Mouse (Mus musculus): Measurements from ENCODE around the gene Scrg1. TPM values are rescaled to one million over a fixed set of nuclear protein-coding genes. Genes with fewer than 3 reads are reported as not detected.
"Not testable (repeated sequence)": the region's sequence is repeated elsewhere in the genome, so short reads cannot be mapped to it uniquely, and the experiment has no call there.

The Scrg1 gene
- polyA plus RNA-seq, 2 experiments = not detected

DNA sequence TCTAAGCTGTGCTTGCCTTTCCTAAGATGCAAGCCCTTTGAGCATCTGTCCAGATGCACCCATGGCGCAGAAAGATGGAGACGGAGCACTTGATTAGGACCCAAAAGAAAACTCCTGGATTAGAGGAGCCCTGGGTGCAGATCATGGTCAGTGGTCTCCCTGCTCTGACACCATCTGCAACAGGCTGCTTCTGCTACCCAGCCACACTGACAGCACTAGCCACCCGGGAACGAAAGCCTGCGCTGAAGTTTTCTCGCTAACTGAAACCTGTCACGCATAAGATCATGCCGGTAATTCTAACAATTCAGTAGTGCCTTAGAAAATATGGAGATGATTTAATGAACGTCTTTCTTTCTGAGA is 19.3 kb upstream of the Scrg1 start:
- Histone ChIP-seq H3K9ac (replicated peaks) (no peak overlapping the region), H3K4me2 (ENCODE audit: low read depth) (no peak overlapping the region), H3K9me3 (ENCODE audit: control insufficient read depth, low read length) (no peaks in the 10 kb centered on the region), H3K36me3 (replicated peaks; ENCODE audit: control insufficient read depth, insufficient read depth, low read depth) (no peaks in the 10 kb centered on the region), H3K27me3 (ENCODE audit: control insufficient read depth, insufficient read depth, low read length) (no peaks in the 10 kb centered on the region), H3K27ac (no peak overlapping the region), H3K4me1 (replicated peaks; ENCODE audit: control insufficient read depth in 2 of 2, insufficient read depth in 2 of 2, low read length in 1 of 2) (no peaks in the 10 kb centered on the region), H3K4me3 (ENCODE audit: insufficient read depth in 1 of 2, low read depth in 2 of 2, low read length in 2 of 2) (no peak overlapping the region)
- TF ChIP-seq CTCF (IDR thresholded peaks at IDR 0.05; ENCODE audit: low read depth) = no peak
- no peak for TF ChIP-seq EP300 (IDR thresholded peaks at IDR 0.05; ENCODE audit: low read depth)
- WGBS (ENCODE audit: insufficient replicate concordance) = 77% methylated on average over 9 of the region's 9 CpGs
- ATAC-seq (ENCODE audit: insufficient read depth) = no peak
- DNase-seq (ENCODE audit: low read depth in 3 of 3, low spot score in 3 of 3) = no peak

DNA sequence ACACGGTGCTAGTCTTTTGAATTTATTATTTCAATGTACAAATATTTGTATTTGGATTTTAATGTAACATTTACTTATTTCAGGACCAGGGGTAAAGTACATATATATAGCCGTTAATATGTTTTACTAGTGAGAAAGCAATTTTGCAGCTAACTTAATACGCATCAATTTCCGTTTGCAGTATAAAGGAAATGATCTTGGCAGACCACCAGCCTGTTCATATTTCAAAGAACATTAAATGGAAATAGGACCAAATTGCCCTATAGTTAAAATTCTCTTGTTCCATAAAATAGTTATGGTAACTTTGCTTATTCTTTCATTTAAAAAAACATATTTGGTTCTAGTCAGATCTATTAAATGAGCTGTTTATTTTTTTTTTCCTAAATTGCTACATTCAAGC is 14.6 kb upstream of the Scrg1 start:
- no peak overlapping the region for H3K4me2 ChIP-seq (ENCODE audit: low read depth)
- H3K4me3 ChIP-seq (ENCODE audit: insufficient read depth in 1 of 2, low read depth in 2 of 2, low read length in 2 of 2) = no peak overlapping the region
- H3K36me3 ChIP-seq (replicated peaks; ENCODE audit: control insufficient read depth, insufficient read depth, low read depth) = no peaks in the 10 kb centered on the region
- no peaks in the 10 kb centered on the region for H3K9me3 ChIP-seq (ENCODE audit: control insufficient read depth, low read length)
- 68% methylated on average over 4 of the region's 4 CpGs for WGBS (ENCODE audit: insufficient replicate concordance)
- no peak overlapping the region for H3K9ac ChIP-seq (replicated peaks)
- no peaks in the 10 kb centered on the region for H3K4me1 ChIP-seq (replicated peaks; ENCODE audit: control insufficient read depth in 2 of 2, insufficient read depth in 2 of 2, low read length in 1 of 2)
- no peak overlapping the region for H3K27ac ChIP-seq
- DNase-seq (ENCODE audit: low read depth in 3 of 3, low spot score in 3 of 3) = no peak
- H3K27me3 ChIP-seq (ENCODE audit: control insufficient read depth, insufficient read depth, low read length) = no peaks in the 10 kb centered on the region
- TF ChIP-seq CTCF (IDR thresholded peaks at IDR 0.05; ENCODE audit: low read depth) (no peak), EP300 (IDR thresholded peaks at IDR 0.05; ENCODE audit: low read depth) (no peak)
- ATAC-seq (ENCODE audit: insufficient read depth) = no peak

DNA sequence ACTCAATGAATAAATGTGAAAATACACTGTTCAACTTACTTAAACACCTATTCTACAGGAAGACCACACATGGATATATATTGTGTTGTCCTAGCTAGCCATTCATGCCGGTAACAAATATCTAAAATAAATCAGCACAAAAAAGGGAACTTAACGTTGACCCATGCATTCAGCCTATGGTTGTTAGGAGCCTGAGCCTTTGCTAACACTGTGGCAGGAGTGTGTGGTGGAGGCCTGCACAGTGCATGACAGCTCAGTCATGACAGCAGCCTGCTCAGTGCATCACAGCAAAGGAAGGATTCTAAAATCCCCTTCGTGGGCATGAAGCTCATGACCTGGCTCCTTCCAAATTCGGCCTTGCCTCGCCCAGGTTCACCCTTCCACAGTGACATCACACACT is 14.2 kb upstream of the Scrg1 start:
- no peaks in the 10 kb centered on the region for H3K27me3 ChIP-seq (ENCODE audit: control insufficient read depth, insufficient read depth, low read length)
- ATAC-seq (ENCODE audit: insufficient read depth) (no peak), DNase-seq (ENCODE audit: low read depth in 3 of 3, low spot score in 3 of 3) (no peak)
- H3K9ac ChIP-seq (replicated peaks) = no peak overlapping the region
- H3K4me3 ChIP-seq (ENCODE audit: insufficient read depth in 1 of 2, low read depth in 2 of 2, low read length in 2 of 2) = no peak overlapping the region
- WGBS (ENCODE audit: insufficient replicate concordance) = 48% methylated on average over 5 of the region's 5 CpGs
- H3K9me3 ChIP-seq (ENCODE audit: control insufficient read depth, low read length) = no peaks in the 10 kb centered on the region
- no peak overlapping the region for H3K4me2 ChIP-seq (ENCODE audit: low read depth)
- H3K4me1 ChIP-seq (replicated peaks; ENCODE audit: control insufficient read depth in 2 of 2, insufficient read depth in 2 of 2, low read length in 1 of 2) = no peaks in the 10 kb centered on the region
- TF ChIP-seq EP300 (IDR thresholded peaks at IDR 0.05; ENCODE audit: low read depth) (no peak), CTCF (IDR thresholded peaks at IDR 0.05; ENCODE audit: low read depth) (no peak)
- no peak overlapping the region for H3K27ac ChIP-seq
- H3K36me3 ChIP-seq (replicated peaks; ENCODE audit: control insufficient read depth, insufficient read depth, low read depth) = no peaks in the 10 kb centered on the region

DNA sequence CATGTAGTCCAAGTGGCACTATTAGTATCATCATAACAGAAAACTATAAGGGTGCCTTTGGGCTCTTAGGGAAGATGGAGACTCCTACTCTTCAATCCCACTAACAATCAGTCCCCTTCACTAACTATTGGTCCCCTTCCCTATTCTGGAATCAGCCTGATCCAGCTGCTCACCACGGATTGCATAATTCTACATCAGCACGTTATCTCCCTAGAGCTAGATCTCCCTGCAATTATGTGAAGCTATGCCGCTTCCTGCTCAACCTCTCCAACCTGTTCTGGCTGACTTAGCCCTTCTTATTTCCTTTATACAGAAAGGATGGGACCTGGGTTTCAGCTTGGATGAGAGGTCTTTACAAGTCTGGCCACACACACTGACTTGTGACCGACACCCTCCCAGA is 12.4 kb upstream of the Scrg1 start:
- ATAC-seq (ENCODE audit: insufficient read depth) (no peak), DNase-seq (ENCODE audit: low read depth in 3 of 3, low spot score in 3 of 3) (no peak)
- WGBS (ENCODE audit: insufficient replicate concordance) = 35% methylated on average over 4 of the region's 4 CpGs

DNA sequence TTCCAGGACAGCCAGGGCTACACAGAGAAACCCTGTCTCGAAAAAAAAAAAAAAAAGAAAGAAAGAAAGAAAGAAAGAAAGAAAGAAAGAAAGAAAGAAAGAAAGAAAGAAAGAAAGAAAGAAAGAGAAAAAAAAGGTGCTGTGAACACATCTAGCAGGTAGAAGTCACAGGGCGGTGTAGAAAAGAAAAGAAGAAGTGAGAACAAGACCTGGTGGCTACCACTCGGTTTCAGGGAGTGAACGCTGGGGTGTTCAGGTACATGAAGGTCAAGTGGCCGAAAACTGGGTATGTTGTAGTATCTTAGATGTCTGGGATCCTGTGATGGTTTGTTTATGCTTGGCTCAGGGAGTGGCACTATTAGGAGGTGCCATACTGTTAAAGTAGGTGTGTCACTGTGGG is 9.8 kb upstream of the Scrg1 start:
- not testable (repeated sequence) for H3K9ac ChIP-seq (replicated peaks); ATAC-seq (ENCODE audit: insufficient read depth); H3K36me3 ChIP-seq (replicated peaks; ENCODE audit: control insufficient read depth, insufficient read depth, low read depth); H3K4me3 ChIP-seq (ENCODE audit: insufficient read depth in 1 of 2, low read depth in 2 of 2, low read length in 2 of 2); H3K27ac ChIP-seq; H3K27me3 ChIP-seq (ENCODE audit: control insufficient read depth, insufficient read depth, low read length); H3K4me1 ChIP-seq (replicated peaks; ENCODE audit: control insufficient read depth in 2 of 2, insufficient read depth in 2 of 2, low read length in 1 of 2); DNase-seq (ENCODE audit: low read depth in 3 of 3, low spot score in 3 of 3); H3K9me3 ChIP-seq (ENCODE audit: control insufficient read depth, low read length); H3K4me2 ChIP-seq (ENCODE audit: low read depth)
- 63% methylated on average over 4 of the region's 5 CpGs for WGBS (ENCODE audit: insufficient replicate concordance)

More for the DNA sequence above, 12.4 kb upstream of the Scrg1 start:
- H3K4me3 ChIP-seq (ENCODE audit: insufficient read depth in 1 of 2, low read depth in 2 of 2, low read length in 2 of 2) = no peak overlapping the region
- H3K9me3 ChIP-seq (ENCODE audit: control insufficient read depth, low read length) = no peaks in the 10 kb centered on the region
- no peak overlapping the region for H3K9ac ChIP-seq (replicated peaks)
- no peaks in the 10 kb centered on the region for H3K4me1 ChIP-seq (replicated peaks; ENCODE audit: control insufficient read depth in 2 of 2, insufficient read depth in 2 of 2, low read length in 1 of 2)
- no peak overlapping the region for H3K4me2 ChIP-seq (ENCODE audit: low read depth)
- no peaks in the 10 kb centered on the region for H3K27me3 ChIP-seq (ENCODE audit: control insufficient read depth, insufficient read depth, low read length)
- no peaks in the 10 kb centered on the region for H3K36me3 ChIP-seq (replicated peaks; ENCODE audit: control insufficient read depth, insufficient read depth, low read depth)
- no peak overlapping the region for H3K27ac ChIP-seq
- no peak for TF ChIP-seq CTCF (IDR thresholded peaks at IDR 0.05; ENCODE audit: low read depth)

DNA sequence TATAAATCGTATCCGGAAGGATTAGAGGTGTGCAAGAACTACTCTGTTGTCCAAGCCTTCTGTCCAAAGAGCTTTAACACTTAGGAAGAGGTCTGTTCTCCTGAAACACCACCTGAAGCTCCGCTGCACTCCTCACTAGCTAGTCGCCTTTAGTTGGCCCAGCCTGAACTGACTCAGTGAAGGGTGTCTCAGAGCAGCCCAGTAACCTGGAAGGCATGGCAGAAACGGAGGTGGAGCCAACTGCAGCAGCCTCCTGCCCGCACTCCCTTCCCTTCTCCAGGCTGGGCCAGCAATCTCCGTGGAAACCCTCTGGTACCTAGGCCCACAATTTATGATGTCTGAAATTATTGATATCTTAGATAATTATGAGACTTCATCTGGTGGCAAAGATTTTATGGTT is 5.0 kb upstream of the Scrg1 start:
- H3K9me3 ChIP-seq (ENCODE audit: control insufficient read depth, low read length) = no peaks in the 10 kb centered on the region
- no peak overlapping the region for H3K9ac ChIP-seq (replicated peaks)
- TF ChIP-seq EP300 (IDR thresholded peaks at IDR 0.05; ENCODE audit: low read depth) (no peak), CTCF (IDR thresholded peaks at IDR 0.05; ENCODE audit: low read depth) (no peak)
- H3K4me3 ChIP-seq (ENCODE audit: insufficient read depth in 1 of 2, low read depth in 2 of 2, low read length in 2 of 2) = no peak overlapping the region
- no peak overlapping the region for H3K4me2 ChIP-seq (ENCODE audit: low read depth)
- no peak overlapping the region for H3K27ac ChIP-seq
- 64% methylated on average over 7 of the region's 7 CpGs for WGBS (ENCODE audit: insufficient replicate concordance)
- H3K27me3 ChIP-seq (ENCODE audit: control insufficient read depth, insufficient read depth, low read length) = no peaks in the 10 kb centered on the region
- DNase-seq (ENCODE audit: low read depth in 3 of 3, low spot score in 3 of 3) (no peak), ATAC-seq (ENCODE audit: insufficient read depth) (no peak)
- H3K4me1 ChIP-seq (replicated peaks; ENCODE audit: control insufficient read depth in 2 of 2, insufficient read depth in 2 of 2, low read length in 1 of 2) = no peaks in the 10 kb centered on the region
- H3K36me3 ChIP-seq (replicated peaks; ENCODE audit: control insufficient read depth, insufficient read depth, low read depth) = no peaks in the 10 kb centered on the region
